Mouse (Mus musculus): ENCODE measurements around the gene Olfr248.
"Not testable (repeated sequence)": the region's sequence is repeated elsewhere in the genome, so short reads cannot be mapped to it uniquely, and the experiment has no call there.

The Olfr248 gene

DNA sequence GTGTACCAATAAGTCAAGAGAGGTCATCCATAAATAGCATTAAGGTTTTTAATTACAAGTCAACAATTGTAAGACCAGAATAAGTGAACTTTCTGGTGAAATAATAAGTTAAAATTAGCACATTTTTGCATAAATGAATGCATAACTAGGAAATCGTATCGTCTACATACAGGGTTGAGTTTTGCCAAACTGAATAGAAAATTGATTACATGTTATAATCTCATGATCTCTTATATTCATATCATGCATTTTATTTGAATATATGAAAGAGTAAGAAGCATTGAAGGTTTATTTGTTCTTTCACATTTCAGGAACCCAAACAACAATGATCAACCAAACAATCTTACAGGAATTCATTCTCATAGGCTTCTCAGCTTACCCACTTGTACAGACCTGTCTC, at the start of gene Olfr248:
TSS of gene Olfr248 (plus strand) at position 301 of the 400 bp plus-strand sequence.
- no peak for DNase-seq

DNA sequence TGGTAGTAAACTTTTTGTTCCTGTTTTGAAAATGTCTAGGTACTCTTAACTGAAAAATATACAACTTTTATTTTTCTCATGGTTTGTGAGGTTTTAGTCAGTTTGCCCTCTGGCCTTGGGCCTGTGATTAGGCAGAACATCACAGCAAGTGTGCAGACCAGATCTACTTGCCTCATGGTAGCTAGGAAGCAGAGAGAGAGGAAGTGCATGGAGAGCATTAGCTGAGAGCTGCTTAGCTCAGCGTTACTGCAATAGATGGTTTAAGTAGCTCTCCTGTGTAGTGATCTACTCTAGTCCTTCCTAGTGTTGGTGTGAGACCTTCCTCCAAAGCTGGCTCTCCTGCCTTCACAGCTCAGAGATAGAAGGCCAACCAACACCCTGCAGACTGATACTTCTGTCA, 37.2 kb upstream of the Olfr248 start:
- not testable (repeated sequence) for DNase-seq

DNA sequence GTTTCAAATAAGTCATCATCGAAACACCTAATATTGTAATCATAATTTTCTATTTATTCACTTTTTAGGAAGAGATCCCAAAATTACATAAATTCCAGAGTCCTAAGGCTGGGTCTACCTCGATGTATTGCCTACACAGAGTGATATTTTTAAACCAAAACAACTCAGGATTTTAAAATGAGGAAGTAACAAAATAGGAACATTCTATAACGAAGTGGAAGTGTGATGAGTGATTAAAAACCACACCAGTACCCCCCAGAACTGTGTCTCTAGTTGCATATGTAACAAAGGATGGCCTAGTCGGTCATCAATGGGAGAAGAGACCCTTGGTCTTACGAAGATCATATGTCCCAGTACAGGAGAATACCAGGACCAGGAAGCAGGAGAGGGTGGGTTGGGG, 36.2 kb upstream of the Olfr248 start:
- DNase-seq = no peak

DNA sequence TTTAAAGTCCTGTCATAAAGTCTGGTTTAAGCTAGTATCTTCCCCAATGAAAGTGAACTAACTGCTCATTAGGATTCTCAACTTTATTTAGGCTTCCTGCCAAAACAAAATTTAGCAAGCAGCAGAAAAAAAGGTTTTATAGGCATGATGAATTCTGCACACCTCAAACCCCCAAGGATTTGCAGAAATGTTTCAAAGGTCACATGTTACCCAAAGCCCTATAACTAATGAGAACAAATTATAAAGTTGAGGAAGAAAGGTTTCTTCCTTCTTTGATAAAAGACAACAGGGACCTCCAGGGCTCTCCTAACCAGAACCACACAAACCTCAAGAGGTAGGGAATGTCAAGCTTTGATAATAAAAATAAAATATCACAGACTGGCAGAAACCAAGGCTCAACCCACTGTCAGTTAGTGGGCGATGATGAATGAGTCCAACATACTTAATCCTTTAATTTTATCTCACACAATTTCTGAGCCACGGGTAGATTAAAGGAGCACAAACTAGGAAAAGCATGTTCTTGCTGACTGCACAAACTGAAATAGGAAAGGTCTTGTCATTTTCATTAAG, 25.9 kb upstream of the Olfr248 start, which contains the start of gene Olfr417:
TSS of gene Olfr417 (plus strand) at position 241 of the 570 bp plus-strand sequence.
- DNase-seq = no peak

DNA sequence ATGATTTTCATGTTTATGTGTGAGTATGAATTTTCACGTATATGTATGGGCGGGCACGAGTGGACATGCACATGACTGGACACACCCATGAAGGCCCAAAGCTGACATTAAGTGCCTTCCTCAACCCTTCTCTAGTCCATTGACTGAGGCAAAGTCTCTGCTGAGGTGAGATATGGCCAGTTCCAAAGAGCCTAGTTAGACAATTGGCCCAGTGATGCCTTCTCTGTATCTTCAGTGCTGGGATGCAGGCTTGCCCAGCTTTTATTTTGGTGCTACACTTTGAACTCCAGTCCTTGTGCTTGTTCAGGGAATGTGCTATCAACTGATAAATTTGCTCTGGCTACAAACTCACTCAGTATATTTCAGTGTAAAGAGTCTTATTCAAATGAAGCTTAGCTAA, 17.0 kb upstream of the Olfr248 start:
- no peak for DNase-seq

DNA sequence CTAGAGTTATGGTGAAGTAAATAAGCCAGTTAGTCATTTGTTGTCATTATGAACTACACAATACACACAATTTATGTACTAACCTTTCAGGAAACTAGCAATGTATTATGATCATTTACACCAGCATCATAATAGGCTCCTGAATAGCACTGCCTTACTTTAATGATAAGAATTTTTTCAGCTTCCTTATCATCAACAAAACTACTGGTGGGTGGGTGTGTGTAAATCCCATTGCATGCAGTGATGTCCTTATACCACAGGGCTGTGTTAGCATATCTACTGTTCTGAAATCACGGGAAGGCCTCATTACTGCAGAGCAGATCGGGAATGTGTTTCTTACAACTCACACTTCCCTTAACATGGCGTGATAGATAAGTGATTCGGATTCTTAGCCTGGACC, 32.1 kb downstream of the Olfr248 start:
- DNase-seq = no peak

DNA sequence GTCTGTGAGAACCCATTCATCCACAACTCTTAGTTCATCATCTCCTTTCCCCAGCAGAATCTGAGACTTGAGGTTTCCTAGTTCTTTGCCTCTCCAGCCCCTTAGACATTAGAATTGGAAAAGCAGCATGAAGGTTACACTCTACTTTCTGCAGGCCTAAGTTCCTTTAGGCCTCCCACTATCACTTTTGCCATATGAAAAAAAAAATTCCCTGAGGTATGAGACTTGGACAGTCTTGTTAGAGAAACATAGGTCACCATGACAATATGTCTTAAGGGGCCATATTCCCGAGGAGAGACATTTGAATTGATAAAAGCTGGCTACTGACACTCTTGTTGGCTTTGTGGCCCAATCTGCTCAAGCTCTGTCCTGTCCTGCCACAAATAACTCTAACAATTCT, 32.9 kb downstream of the Olfr248 start, which contains the start of gene Olfr414:
TSS of gene Olfr414 (plus strand) at position 301 of the 400 bp plus-strand sequence.
- no peak for DNase-seq

DNA sequence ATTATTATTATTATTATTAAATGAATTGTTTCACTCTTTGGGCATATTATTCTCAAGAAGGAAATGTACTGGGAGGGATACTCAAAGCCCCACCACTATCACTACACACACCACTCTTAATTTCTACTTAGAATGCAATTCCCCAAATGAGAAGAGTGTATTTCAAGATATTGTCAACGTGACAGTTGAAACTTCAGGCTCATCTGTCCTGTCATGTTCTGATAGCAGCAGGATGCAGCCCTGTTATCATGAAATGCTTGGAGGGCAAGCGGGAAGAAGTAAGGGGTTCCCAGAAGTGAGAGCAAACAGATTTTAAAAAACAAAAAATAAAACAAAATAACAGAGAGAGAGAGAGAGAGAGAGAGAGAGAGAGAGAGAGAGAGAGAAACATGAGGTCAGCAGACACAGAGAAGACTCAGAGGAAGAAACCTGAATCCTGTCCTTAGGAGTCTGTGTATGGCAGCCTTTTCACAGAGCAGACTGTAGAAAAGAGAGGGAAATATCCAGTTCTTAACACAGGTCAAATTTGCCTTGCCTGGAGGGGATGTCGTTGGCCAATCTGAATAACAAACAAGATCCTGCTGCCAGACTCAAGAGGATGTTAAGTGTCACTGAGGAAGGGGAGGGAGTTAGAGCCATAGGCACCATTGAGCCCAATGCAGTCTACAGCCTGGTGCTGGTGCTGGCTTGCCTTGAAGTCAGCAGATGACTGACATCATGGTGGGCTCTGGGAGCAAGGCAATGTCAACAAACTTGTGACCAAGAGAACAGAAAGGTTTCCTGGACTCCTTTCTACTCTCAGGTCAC, 35.5 kb downstream of the Olfr248 start:
- DNase-seq = no peak

DNA sequence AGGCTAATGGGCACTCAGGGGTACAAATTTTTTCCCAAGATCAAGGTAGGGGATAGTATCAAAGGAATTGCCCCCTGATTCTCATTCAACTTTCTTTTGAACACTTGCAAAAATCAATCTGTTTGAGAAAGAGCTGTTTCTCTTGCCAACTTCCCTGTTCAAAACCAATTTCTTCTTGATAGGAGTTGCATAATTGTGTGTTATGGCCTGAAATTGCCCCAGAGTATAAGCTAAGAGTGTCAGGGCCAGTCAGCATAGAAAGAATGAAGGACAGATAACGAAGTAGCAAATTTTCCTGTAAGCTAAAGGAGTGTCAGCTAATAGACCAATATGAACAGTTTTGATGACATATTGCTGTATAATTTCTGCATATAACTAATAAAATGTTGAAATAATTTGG, 36.6 kb downstream of the Olfr248 start:
- no peak for DNase-seq

DNA sequence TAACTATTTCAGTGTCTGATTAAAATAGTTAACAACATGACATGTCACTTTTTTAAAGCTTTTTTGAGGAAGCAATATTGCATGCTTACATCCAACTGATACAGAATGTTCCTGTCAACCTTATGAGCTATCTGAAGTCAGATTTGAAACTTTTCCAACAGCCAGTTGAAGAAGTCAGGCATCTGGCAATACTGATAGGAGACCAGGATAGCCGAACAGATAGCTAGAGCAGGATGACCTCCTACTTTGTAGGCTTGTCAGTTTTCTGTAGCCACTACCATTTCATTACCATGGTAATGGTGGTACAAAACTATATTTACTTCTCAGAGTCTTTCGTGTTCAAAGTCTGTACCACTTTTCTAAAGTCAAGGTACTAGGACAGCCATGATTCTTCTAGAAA, 37.6 kb downstream of the Olfr248 start:
- no peak for DNase-seq

DNA sequence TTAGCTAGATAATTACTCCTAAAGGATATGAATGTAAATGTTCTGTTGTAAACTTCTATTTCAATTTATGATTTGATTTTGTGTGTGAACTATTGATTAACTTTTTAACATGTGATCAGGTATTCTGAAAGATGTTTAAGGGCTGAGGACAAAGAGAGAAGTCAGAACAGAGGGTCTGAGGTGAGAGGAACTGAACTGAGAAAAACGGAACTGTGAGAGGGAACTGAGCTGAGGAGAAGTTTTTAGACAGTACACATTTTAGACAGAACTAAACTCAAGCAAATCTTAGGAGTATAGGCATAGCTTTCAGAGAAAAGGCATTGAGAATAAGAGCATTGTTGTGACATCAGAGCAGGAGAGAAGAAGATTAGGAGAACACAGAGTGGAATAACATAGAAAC, 43.3 kb downstream of the Olfr248 start:
- DNase-seq = no peak

Measured in embryo, embryonic 11 days (tissue).